Mouse (Mus musculus) neural tube, embryonic 13.5 days (tissue): ENCODE results near the gene Dact3. TPM values are rescaled to one million over a fixed set of nuclear protein-coding genes. Genes with fewer than 3 reads are reported as not detected.

Source experiments
- ATAC-seq: fragments of 200-750 bp; cut with Nextera tagmentation; 2 replicates; pipeline ENCODE4 v1.8.0; 2017; ENCODE audit warnings: low read depth, mild to moderate bottlenecking, moderate TSS enrichment, moderate library complexity
- H3K27ac ChIP-seq: fragments of 300-500 bp; sonication (generic); replicated peaks from 2 replicates; pipeline ENCODE4 v1.5.1; 2015; ENCODE audit warnings: moderate library complexity, mild to moderate bottlenecking, inconsistent platforms
- H3K27me3 ChIP-seq: fragments of 300-500 bp; sonication (generic); 2 replicates; pipeline ENCODE4 v1.6.1; 2015; ENCODE audit warnings: mild to moderate bottlenecking, inconsistent platforms
- H3K36me3 ChIP-seq: fragments of 300-500 bp; sonication (generic); 2 replicates; pipeline ENCODE4 v1.6.1; 2015; ENCODE audit warnings: mild to moderate bottlenecking, inconsistent platforms
- H3K4me1 ChIP-seq: fragments of 300-500 bp; sonication (generic); replicated peaks from 2 replicates; pipeline ENCODE4 v1.6.1; 2015; ENCODE audit warnings: inconsistent platforms
- H3K4me2 ChIP-seq: fragments of 300-500 bp; sonication (generic); 2 replicates; pipeline ENCODE4 v1.6.1; 2015; ENCODE audit warnings: inconsistent platforms, mild to moderate bottlenecking, moderate library complexity
- H3K4me3 ChIP-seq: fragments of 300-500 bp; sonication (generic); 2 replicates; pipeline ENCODE4 v1.5.1; 2015; ENCODE audit warnings: mild to moderate bottlenecking, inconsistent platforms
- H3K9ac ChIP-seq: fragments of 300-500 bp; sonication (generic); 2 replicates; pipeline ENCODE4 v1.6.1; 2015; ENCODE audit warnings: moderate library complexity, mild to moderate bottlenecking, inconsistent platforms
- H3K9me3 ChIP-seq: fragments of 300-500 bp; sonication (generic); 2 replicates; pipeline ENCODE4 v1.6.1; 2016; ENCODE audit warnings: inconsistent platforms
- WGBS: fragments of 180-500 bp; shearing (Covaris S2); methylation state at CpG from one replicate; pipeline ENCODE4 v1.1.7; 2015; 5-methylcytosine and 5-hydroxymethylcytosine counted together
- polyA plus RNA-seq: library from polyadenylated mRNA; unstranded; fragments of >200 nt; fragmentation: Nextera tagmentation; extraction: Ambion mirVana; gene quantifications from 2 replicates; pipeline ENCODE4 v1.2.1, GENCODE M21; 2015

Gene Dact3
- polyA plus RNA-seq, 1 experiment from 2014 or later: 3.9 TPM

- H3K4me3 ChIP-seq: no peak overlapping the region
- peaks cover 65% of the 10 kb centered on the region for H3K36me3 ChIP-seq
- H3K4me1 ChIP-seq: peaks cover 68% of the 10 kb centered on the region
- no peak overlapping the region for H3K4me2 ChIP-seq
- no peak for ATAC-seq
- no peaks in the 10 kb centered on the region for H3K9me3 ChIP-seq
- peak overlapping the region; percentile 9; the same call in 1 of the 2 replicates for H3K27ac ChIP-seq
- 0 out of 2 replicates have a peak overlapping the region, but pooled peaks have one; percentile 13 for H3K9ac ChIP-seq
- 73% methylated on average over 3 of the region's 3 CpGs for WGBS
- no peaks in the 10 kb centered on the region for H3K27me3 ChIP-seq
Measured at GRCm38 (mm10) chr7:16918670-16919069, 43.6 kb downstream of the Dact3 start.

GRCm38 (mm10) chr7:16919395-16920149, 44.5 kb downstream of the Dact3 start:
- Histone ChIP-seq H3K27ac (peak overlapping the region; percentile 23; the same call in 1 of the 2 replicates), H3K4me2 (peak overlapping the region; percentile 98), H3K27me3 (no peaks in the 10 kb centered on the region), H3K36me3 (peaks cover 57% of the 10 kb centered on the region), H3K4me3 (peak overlapping the region; percentile 61), H3K9me3 (no peaks in the 10 kb centered on the region), H3K4me1 (peaks cover 63% of the 10 kb centered on the region), H3K9ac (peak overlapping the region; percentile 88)
- WGBS: 83% methylated on average over 13 of the region's 13 CpGs
- ATAC-seq: no peak

GRCm38 (mm10) chr7:16920150-16920579, 45.0 kb downstream of the Dact3 start:
- Histone ChIP-seq H3K27ac (0 out of 2 replicates have a peak overlapping the region, but pooled peaks have one; percentile 23), H3K27me3 (no peaks in the 10 kb centered on the region), H3K9ac (peak overlapping the region; percentile 88), H3K9me3 (no peaks in the 10 kb centered on the region), H3K4me1 (peaks cover 60% of the 10 kb centered on the region), H3K36me3 (peaks cover 52% of the 10 kb centered on the region), H3K4me3 (peak overlapping the region; percentile 61), H3K4me2 (peak overlapping the region; percentile 98)
- ATAC-seq: no peak
- 82% methylated on average over 7 of the region's 7 CpGs for WGBS

GRCm38 (mm10) chr7:16920818-16921791, 46.0 kb downstream of the Dact3 start:
- H3K4me1 ChIP-seq: peaks cover 60% of the 10 kb centered on the region
- WGBS: 42% methylated on average over 21 of the region's 21 CpGs
- H3K27ac ChIP-seq: peak overlapping the region; percentile 96

GRCm38 (mm10) chr7:16921881-16922335, 46.8 kb downstream of the Dact3 start:
- no peaks in the 10 kb centered on the region for H3K9me3 ChIP-seq
- H3K4me2 ChIP-seq: peak overlapping the region; percentile 98
- peak overlapping the region; percentile 61 for H3K4me3 ChIP-seq
- H3K36me3 ChIP-seq: peaks cover 34% of the 10 kb centered on the region
- no peaks in the 10 kb centered on the region for H3K27me3 ChIP-seq
- no peak for ATAC-seq
- WGBS: 58% methylated on average over 6 of the region's 6 CpGs
- H3K4me1 ChIP-seq: peaks cover 60% of the 10 kb centered on the region
- H3K27ac ChIP-seq: peak overlapping the region; percentile 96
- peak overlapping the region; percentile 88 for H3K9ac ChIP-seq

More at GRCm38 (mm10) chr7:16920818-16921791, 46.0 kb downstream of the Dact3 start:
- Histone ChIP-seq H3K9ac (peak overlapping the region; percentile 88), H3K4me2 (peak overlapping the region; percentile 98), H3K27me3 (no peaks in the 10 kb centered on the region), H3K4me3 (peak overlapping the region; percentile 61), H3K36me3 (peaks cover 42% of the 10 kb centered on the region), H3K9me3 (no peaks in the 10 kb centered on the region)
- ATAC-seq: no peak

- H3K9me3 ChIP-seq: no peaks in the 10 kb centered on the region
- peaks cover 28% of the 10 kb centered on the region for H3K36me3 ChIP-seq
- peak overlapping the region; percentile 98 for H3K4me2 ChIP-seq
- peak overlapping the region; percentile 88 for H3K9ac ChIP-seq
- peak overlapping the region; percentile 96 for H3K27ac ChIP-seq
- H3K4me3 ChIP-seq: peak overlapping the region; percentile 61
- H3K27me3 ChIP-seq: no peaks in the 10 kb centered on the region
- ATAC-seq: no peak
- WGBS: 38% methylated on average over 10 of the region's 10 CpGs
- H3K4me1 ChIP-seq: peaks cover 55% of the 10 kb centered on the region
Measured at GRCm38 (mm10) chr7:16922360-16922973, 47.4 kb downstream of the Dact3 start.

- Histone ChIP-seq H3K27ac (peak overlapping the region; percentile 96), H3K4me2 (peak overlapping the region; percentile 98), H3K4me1 (peaks cover 45% of the 10 kb centered on the region), H3K4me3 (peak overlapping the region; percentile 61), H3K36me3 (peaks cover 19% of the 10 kb centered on the region), H3K27me3 (0 out of 2 replicates have a peak, but pooled peaks cover 2% of the 10 kb centered on the region), H3K9ac (peak overlapping the region; percentile 88), H3K9me3 (no peaks in the 10 kb centered on the region)
- under 1% methylated on average over 56 of the region's 57 CpGs for WGBS
- ATAC-seq: peak; percentile 61
Measured at GRCm38 (mm10) chr7:16923283-16924036, 48.3 kb downstream of the Dact3 start.

- H3K9ac ChIP-seq: peak within 1 kb of the TSS; percentile 88
- peak within 1 kb of the TSS; percentile 98 for H3K4me2 ChIP-seq
- H3K4me3 ChIP-seq: peak within 1 kb of the TSS; percentile 61
- H3K27ac ChIP-seq: peak within 1 kb of the TSS; percentile 96
- H3K9me3 ChIP-seq: no peaks in the 10 kb centered on the region
- H3K4me1 ChIP-seq: peaks cover 37% of the 10 kb centered on the region
- ATAC-seq: peak; percentile 90
- 2% methylated on average over 64 of the region's 64 CpGs for WGBS
- H3K27me3 ChIP-seq: 0 out of 2 replicates have a peak, but pooled peaks cover 2% of the 10 kb centered on the region
- peaks cover 11% of the 10 kb centered on the region for H3K36me3 ChIP-seq
Measured at GRCm38 (mm10) chr7:16924037-16924834, 49.1 kb downstream of the Dact3 start, which contains the start of gene Calm3. TSS of gene Calm3 (minus strand) at chr7:16924114.

GRCm38 (mm10) chr7:16928341-16928740, 53.2 kb downstream of the Dact3 start:
- ATAC-seq: no peak
- H3K4me1 ChIP-seq: peaks cover 20% of the 10 kb centered on the region
- no peaks in the 10 kb centered on the region for H3K36me3 ChIP-seq
- H3K9ac ChIP-seq: no peak overlapping the region
- no peak overlapping the region for H3K4me2 ChIP-seq
- H3K4me3 ChIP-seq: no peak overlapping the region
- no peak overlapping the region for H3K27ac ChIP-seq
- 39% methylated on average over 2 of the region's 2 CpGs for WGBS
- H3K27me3 ChIP-seq: 0 out of 2 replicates have a peak, but pooled peaks cover 2% of the 10 kb centered on the region
- H3K9me3 ChIP-seq: no peaks in the 10 kb centered on the region

- 2% methylated on average over 1 of the region's 1 CpGs for WGBS
- H3K36me3 ChIP-seq: no peaks in the 10 kb centered on the region
- H3K4me2 ChIP-seq: no peak overlapping the region
- peaks cover 27% of the 10 kb centered on the region for H3K4me1 ChIP-seq
- H3K9ac ChIP-seq: no peak overlapping the region
- H3K4me3 ChIP-seq: no peak overlapping the region
- no peaks in the 10 kb centered on the region for H3K9me3 ChIP-seq
- H3K27ac ChIP-seq: no peak overlapping the region
- 0 out of 2 replicates have a peak, but pooled peaks cover 2% of the 10 kb centered on the region for H3K27me3 ChIP-seq
- 0 out of 2 replicates have a peak, but pooled peaks have one; percentile 17 for ATAC-seq
Measured at GRCm38 (mm10) chr7:16930850-16931249, 55.7 kb downstream of the Dact3 start.
